9 mouse cellular contexts compared by ENCODE assay signal in genomic region chr10:24150086-24150485, GRCm38 (mm10). TPM values are rescaled to one million over a fixed set of nuclear protein-coding genes. Genes with fewer than 3 reads are reported as not detected.
DNase-seq lines count a peak whose midpoint lies in the region; ATAC-seq and TF ChIP-seq lines count a peak whose summit lies in the region.
"Had no signal": no experiment of that assay in that cellular context is flagged by ENCODE, and none has a peak within 500 bp of the region (broad histone marks: within the 10 kb centered on the region; RNA-seq: fewer than 3 reads in every experiment).

No protein-coding gene starts in this region.

- no peak for ATAC-seq in lung, embryonic 15.5 days (ENCODE audit: borderline replicate concordance, extremely low read depth, low FRiP score, low TSS enrichment)
- ATAC-seq in limb, embryonic 11.5 days (ENCODE audit: insufficient number of reproducible peaks, low FRiP score, low TSS enrichment, low read depth) = no peak
- ATAC-seq in megakaryocyte progenitor cell, adult 5-6 weeks (replicated peaks; ENCODE audit: poor library complexity) = no peak

- peaks cover 11% of the 10 kb centered on the region; the same call in 1 of the 2 replicates for H3K4me1 ChIP-seq in lung, embryonic 15.5 days
- peaks cover 14% of the 10 kb centered on the region for H3K4me1 ChIP-seq in hindbrain, embryonic 10.5 days (replicated peaks)
- H3K4me1 ChIP-seq in limb, embryonic 11.5 days (ENCODE audit: control insufficient read depth, insufficient read depth, low read length) = no peaks in the 10 kb centered on the region
- peaks cover 14% of the 10 kb centered on the region; the same call in 1 of the 2 replicates for H3K4me1 ChIP-seq in small intestine, adult 2 months (ENCODE audit: control insufficient read depth, insufficient read depth, insufficient read length, low read length)

- no peaks in the 10 kb centered on the region for H3K36me3 ChIP-seq in lung, embryonic 15.5 days
- H3K36me3 ChIP-seq in hindbrain, embryonic 10.5 days = peaks cover 6% of the 10 kb centered on the region; the same call in 1 of the 2 replicates
- H3K36me3 ChIP-seq in limb, embryonic 11.5 days (ENCODE audit: control insufficient read depth, insufficient read depth, low read length) = no peaks in the 10 kb centered on the region
- peaks cover 9% of the 10 kb centered on the region for H3K36me3 ChIP-seq in small intestine, adult 2 months (ENCODE audit: control insufficient read depth, insufficient read depth, low read length)

- H3K27me3 ChIP-seq in lung, embryonic 15.5 days = no peaks in the 10 kb centered on the region
- no peaks in the 10 kb centered on the region for H3K27me3 ChIP-seq in hindbrain, embryonic 10.5 days (ENCODE audit: insufficient read depth, poor library complexity, severe bottlenecking)
- H3K27me3 ChIP-seq in limb, embryonic 11.5 days (ENCODE audit: control insufficient read depth, insufficient read depth, low read length) = no peaks in the 10 kb centered on the region
- H3K27me3 ChIP-seq in small intestine, adult 2 months (ENCODE audit: control insufficient read depth, insufficient read depth, low read length) = no peaks in the 10 kb centered on the region

- H3K9me3 ChIP-seq in lung, embryonic 15.5 days = no peaks in the 10 kb centered on the region
- H3K9me3 ChIP-seq in hindbrain, embryonic 10.5 days = no peaks in the 10 kb centered on the region
- no peaks in the 10 kb centered on the region for H3K9me3 ChIP-seq in limb, embryonic 11.5 days (ENCODE audit: control insufficient read depth, low read length)

- H3K4me3 ChIP-seq in lung, embryonic 15.5 days = peak overlapping the region; percentile 86
- peak overlapping the region; percentile 90 for H3K4me3 ChIP-seq in hindbrain, embryonic 10.5 days
- H3K4me3 ChIP-seq in limb, embryonic 11.5 days (ENCODE audit: low read depth, low read length) = no peak overlapping the region
- peak overlapping the region; percentile 59 for H3K4me3 ChIP-seq in small intestine, adult 2 months (ENCODE audit: low read depth, low read length)

- WGBS in lung, embryonic 15.5 days = 37% methylated on average over 7 of the region's 7 CpGs
- WGBS in hindbrain, embryonic 10.5 days = 66% methylated on average over 7 of the region's 7 CpGs
- WGBS in limb, embryonic 11.5 days = 49% methylated on average over 7 of the region's 7 CpGs
- 11% methylated on average over 7 of the region's 7 CpGs for WGBS in small intestine, adult 2 months

- H3K9ac ChIP-seq in lung, embryonic 15.5 days = peak overlapping the region; percentile 78
- H3K9ac ChIP-seq in limb, embryonic 11.5 days (ENCODE audit: low read length) = no peak overlapping the region

- DNase-seq in lung, postnatal 25 days (ENCODE audit: low spot score) = no peak
- no peak for DNase-seq in hindbrain, embryonic 10.5 days (ENCODE audit: low spot score)
- DNase-seq in limb, embryonic 11.5 days (ENCODE audit: low spot score) = no peak
- DNase-seq in embryo, embryonic 9.5 days (ENCODE audit: extremely low spot score) = no peak
- no peak for DNase-seq in right cerebral cortex, postnatal 25 days

- H3K4me2 ChIP-seq in lung, embryonic 15.5 days = peak overlapping the region; percentile 67
- H3K4me2 ChIP-seq in limb, embryonic 11.5 days (ENCODE audit: low read depth, severe bottlenecking) = peak overlapping the region; percentile 38; the same call in 1 of the 2 replicates

- no peak overlapping the region for H3K27ac ChIP-seq in lung, embryonic 15.5 days
- H3K27ac ChIP-seq in hindbrain, embryonic 10.5 days = no peak overlapping the region
- H3K27ac ChIP-seq in limb, embryonic 11.5 days (replicated peaks; ENCODE audit: low read depth, low read length) = no peak overlapping the region
- H3K27ac ChIP-seq in small intestine, adult 2 months (ENCODE audit: insufficient read depth, low read depth, low read length) = no peak overlapping the region; the same call in 1 of the 2 replicates

- no peak for TF ChIP-seq CTCF in small intestine, adult 2 months (IDR thresholded peaks at IDR 0.05; ENCODE audit: extremely low read depth, insufficient read length, insufficient replicate concordance, low read depth, low read length)

- TF ChIP-seq POLR2A in small intestine, adult 2 months (IDR thresholded peaks at IDR 0.05; ENCODE audit: low read depth, low read length) = no peak

RNA-seq across cellular contexts. Expression of gene Stx7, which starts 1.0 kb away (rescaled TPM):
- 77.3 and 87.4 TPM in 2 replicates for polyA plus RNA-seq in lung, embryonic 15.5 days (2015; fragmentation: Nextera tagmentation; extraction: Ambion mirVana)
- 63.8 and 87.5 TPM in 2 replicates for polyA plus RNA-seq in hindbrain, embryonic 10.5 days (2016; fragmentation: Nextera tagmentation; extraction: Ambion mirVana)
- 46.6 and 48.4 TPM in 2 replicates for polyA plus RNA-seq in limb, embryonic 11.5 days (2014; fragmentation: Nextera tagmentation; extraction: Ambion mirVana)
- polyA plus RNA-seq in small intestine, adult 2 months (2012; rRNA removed) = 41.2 and 59.9 TPM in 2 replicates
- 53.4 and 64.1 TPM in 2 replicates for total RNA-seq in megakaryocyte progenitor cell, adult 5-6 weeks (2015)
- 47.2 and 55.5 TPM in 2 replicates for total RNA-seq in megakaryocyte progenitor cell, adult 5-6 weeks (2017)

RNA-seq across cellular contexts. Expression of gene Taar9, which starts 40.8 kb away (rescaled TPM):
- not detected in 2 replicates for polyA plus RNA-seq in lung, embryonic 15.5 days (2015; fragmentation: Nextera tagmentation; extraction: Ambion mirVana)
- 0.41 TPM in 1 of 2 replicates, not detected in the other for polyA plus RNA-seq in hindbrain, embryonic 10.5 days (2016; fragmentation: Nextera tagmentation; extraction: Ambion mirVana)
- polyA plus RNA-seq in limb, embryonic 11.5 days (2014; fragmentation: Nextera tagmentation; extraction: Ambion mirVana) = not detected in 2 replicates
- polyA plus RNA-seq in small intestine, adult 2 months (2012; rRNA removed) = not detected in 2 replicates
- not detected in 2 replicates for total RNA-seq in megakaryocyte progenitor cell, adult 5-6 weeks (2015)
- not detected in 2 replicates for total RNA-seq in megakaryocyte progenitor cell, adult 5-6 weeks (2017)
- total RNA-seq: layer of hippocampus, postnatal 10 days had no signal

RNA-seq across cellular contexts. Expression of gene Taar8c, which starts 48.4 kb away (rescaled TPM):
- polyA plus RNA-seq in lung, embryonic 15.5 days (2015; fragmentation: Nextera tagmentation; extraction: Ambion mirVana) = not detected in 2 replicates
- polyA plus RNA-seq in hindbrain, embryonic 10.5 days (2016; fragmentation: Nextera tagmentation; extraction: Ambion mirVana) = not detected in 2 replicates
- polyA plus RNA-seq in limb, embryonic 11.5 days (2014; fragmentation: Nextera tagmentation; extraction: Ambion mirVana) = not detected in 2 replicates
- polyA plus RNA-seq in small intestine, adult 2 months (2012; rRNA removed) = 0.13 TPM in 1 of 2 replicates, not detected in the other
- not detected in 2 replicates for total RNA-seq in megakaryocyte progenitor cell, adult 5-6 weeks (2015)
- total RNA-seq in megakaryocyte progenitor cell, adult 5-6 weeks (2017) = not detected in 2 replicates
- total RNA-seq: layer of hippocampus, postnatal 10 days had no signal

RNA-seq across cellular contexts. Expression of gene Taar8b, which starts 58.0 kb away (rescaled TPM):
- not detected in 2 replicates for polyA plus RNA-seq in lung, embryonic 15.5 days (2015; fragmentation: Nextera tagmentation; extraction: Ambion mirVana)
- polyA plus RNA-seq in hindbrain, embryonic 10.5 days (2016; fragmentation: Nextera tagmentation; extraction: Ambion mirVana) = not detected in 2 replicates
- not detected in 2 replicates for polyA plus RNA-seq in limb, embryonic 11.5 days (2014; fragmentation: Nextera tagmentation; extraction: Ambion mirVana)
- 0.11 TPM in 1 of 2 replicates, not detected in the other for polyA plus RNA-seq in small intestine, adult 2 months (2012; rRNA removed)
- not detected in 2 replicates for total RNA-seq in megakaryocyte progenitor cell, adult 5-6 weeks (2015)
- not detected in 2 replicates for total RNA-seq in megakaryocyte progenitor cell, adult 5-6 weeks (2017)
- total RNA-seq: layer of hippocampus, postnatal 10 days had no signal
